Mouse (Mus musculus) heart, embryonic 12.5 days (tissue): ENCODE measurements around the gene Oas1c. TPM values are rescaled to one million over a fixed set of nuclear protein-coding genes. Genes with fewer than 3 reads are reported as not detected.
"Not testable (repeated sequence)": the region's sequence is repeated elsewhere in the genome, so short reads cannot be mapped to it uniquely, and the experiment has no call there.

Experiments
- ATAC-seq: fragments of 200-750 bp; cut with Nextera tagmentation; 2 replicates; pipeline ENCODE4 v1.8.0; 2017; ENCODE audit warnings: moderate TSS enrichment, moderate library complexity; ENCODE audit not compliant: insufficient number of reproducible peaks, low FRiP score
- H3K27ac ChIP-seq: fragments of 300-500 bp; sonication (generic); 2 replicates; pipeline ENCODE4 v1.5.1; 2016; ENCODE audit warnings: mild to moderate bottlenecking, moderate library complexity; ENCODE audit not compliant: poor library complexity, severe bottlenecking
- H3K27me3 ChIP-seq: fragments of 300-500 bp; sonication (generic); replicated peaks from 2 replicates; pipeline ENCODE4 v1.6.1; 2016; ENCODE audit warnings: mild to moderate bottlenecking, moderate library complexity
- H3K36me3 ChIP-seq: fragments of 300-500 bp; sonication (generic); 2 replicates; pipeline ENCODE4 v1.6.1; 2016; ENCODE audit warnings: mild to moderate bottlenecking, moderate library complexity
- H3K4me1 ChIP-seq: fragments of 300-500 bp; sonication (generic); replicated peaks from 2 replicates; pipeline ENCODE4 v1.6.1; 2016; ENCODE audit warnings: mild to moderate bottlenecking
- H3K4me2 ChIP-seq: fragments of 300-500 bp; sonication (generic); 2 replicates; pipeline ENCODE4 v1.6.1; 2016; ENCODE audit warnings: mild to moderate bottlenecking, moderate library complexity
- H3K4me3 ChIP-seq: fragments of 300-500 bp; sonication (generic); 2 replicates; pipeline ENCODE4 v1.5.1; 2016; ENCODE audit warnings: mild to moderate bottlenecking
- H3K9ac ChIP-seq: fragments of 300-500 bp; sonication (generic); 2 replicates; pipeline ENCODE4 v1.6.1; 2016; ENCODE audit warnings: mild to moderate bottlenecking, moderate library complexity
- H3K9me3 ChIP-seq: fragments of 300-500 bp; sonication (generic); replicated peaks from 2 replicates; pipeline ENCODE4 v1.6.1; 2016; ENCODE audit warnings: mild to moderate bottlenecking, moderate library complexity
- WGBS: fragments of 180-500 bp; shearing (Covaris S2); methylation state at CpG from one replicate; pipeline ENCODE4 v1.1.7; 2016; 5-methylcytosine and 5-hydroxymethylcytosine counted together
- polyA plus RNA-seq: library from polyadenylated mRNA; unstranded; fragments of >200 nt; fragmentation: Nextera tagmentation; extraction: Ambion mirVana; gene quantifications from 2 replicates; pipeline ENCODE4 v1.2.1, GENCODE M21; 2016

Gene Oas1c
- polyA plus RNA-seq, 1 experiment from 2014 or later: 0.19 TPM

DNA sequence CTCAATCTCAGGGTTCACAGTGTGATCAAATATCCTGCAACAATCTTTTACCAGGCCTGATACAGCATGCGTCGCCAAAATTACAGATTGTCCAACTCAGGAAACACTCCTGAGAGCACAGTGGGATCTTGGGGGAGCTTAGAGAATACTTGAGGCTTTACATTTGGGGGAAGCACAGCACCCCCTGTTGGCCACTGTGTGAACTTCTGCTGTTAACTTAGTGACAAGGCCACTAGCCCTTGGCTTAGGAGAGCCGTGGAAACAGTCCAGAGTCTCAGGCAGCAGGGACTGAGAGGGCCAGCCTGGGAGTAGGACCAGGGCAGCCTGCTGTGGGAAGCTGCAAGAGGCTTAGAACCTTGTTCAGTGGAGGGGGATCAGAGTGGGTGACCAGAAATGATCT, 3.6 kb upstream of the Oas1c start:
- H3K9me3 ChIP-seq: peaks cover 18% of the 10 kb centered on the region; the same call in 1 of the 2 replicates
- no peaks in the 10 kb centered on the region; the same call in 1 of the 2 replicates for H3K4me1 ChIP-seq
- no peak overlapping the region for H3K4me2 ChIP-seq
- 65% methylated on average over 3 of the region's 3 CpGs for WGBS
- no peaks in the 10 kb centered on the region for H3K36me3 ChIP-seq
- no peak overlapping the region for H3K9ac ChIP-seq
- no peak for ATAC-seq
- H3K27me3 ChIP-seq: no peaks in the 10 kb centered on the region
- H3K4me3 ChIP-seq: no peak overlapping the region
- H3K27ac ChIP-seq: no peak overlapping the region

DNA sequence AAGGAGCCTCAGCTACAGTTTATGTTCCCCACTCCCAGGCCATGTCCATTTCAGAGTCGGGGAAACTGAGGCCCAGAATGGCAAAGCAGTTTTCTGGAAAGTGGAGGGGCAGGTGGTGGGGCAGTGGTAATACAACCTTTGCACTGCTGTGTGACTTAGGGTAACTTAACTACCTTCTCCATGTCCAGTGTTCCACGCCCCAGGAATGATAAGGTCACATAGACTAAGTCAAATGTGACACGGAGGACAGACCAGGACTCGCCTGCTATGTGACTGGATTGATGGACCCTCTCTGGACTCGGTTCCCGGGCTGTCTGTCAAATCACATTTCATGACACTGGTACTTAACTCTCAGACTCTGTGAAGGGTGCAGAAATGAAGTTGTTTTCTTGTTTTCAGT, 709 bp upstream of the Oas1c start:
- no peaks in the 10 kb centered on the region; the same call in 1 of the 2 replicates for H3K4me1 ChIP-seq
- H3K27me3 ChIP-seq: no peaks in the 10 kb centered on the region
- 67% methylated on average over 6 of the region's 6 CpGs for WGBS

DNA sequence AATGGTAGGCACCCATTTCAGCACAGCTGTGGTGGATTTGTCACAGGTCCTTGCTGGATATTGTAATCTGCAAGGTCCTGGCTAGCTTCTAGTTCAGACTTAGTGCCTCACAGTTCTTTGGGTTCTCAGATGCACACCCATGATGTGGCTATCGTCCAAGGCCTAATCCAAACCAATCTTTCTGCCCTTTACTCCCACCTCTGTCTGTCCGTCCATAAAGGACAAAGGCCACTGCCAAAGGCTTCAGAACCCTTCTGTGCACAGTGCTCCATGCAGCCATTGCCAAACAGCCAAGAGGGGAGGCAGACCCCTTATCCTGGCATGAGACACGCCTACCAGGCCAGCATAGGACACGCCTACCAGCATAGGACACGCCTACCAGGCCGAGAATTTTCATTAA, 3.1 kb downstream of the Oas1c start:
- no peak overlapping the region for H3K4me2 ChIP-seq
- H3K4me1 ChIP-seq: no peaks in the 10 kb centered on the region; the same call in 1 of the 2 replicates
- no peak overlapping the region for H3K27ac ChIP-seq
- H3K36me3 ChIP-seq: no peaks in the 10 kb centered on the region
- no peak overlapping the region for H3K4me3 ChIP-seq
- H3K9me3 ChIP-seq: no peaks in the 10 kb centered on the region
- peaks cover 9% of the 10 kb centered on the region for H3K27me3 ChIP-seq
- ATAC-seq: no peak
- WGBS: 43% methylated on average over 6 of the region's 6 CpGs
- no peak overlapping the region for H3K9ac ChIP-seq

More for the DNA sequence above, 709 bp upstream of the Oas1c start:
- Histone ChIP-seq H3K4me3 (peak overlapping the region; percentile 43), H3K27ac (no peak overlapping the region), H3K4me2 (peak overlapping the region; percentile 73), H3K9ac (no peak overlapping the region), H3K9me3 (no peaks in the 10 kb centered on the region), H3K36me3 (no peaks in the 10 kb centered on the region)
- no peak for ATAC-seq

DNA sequence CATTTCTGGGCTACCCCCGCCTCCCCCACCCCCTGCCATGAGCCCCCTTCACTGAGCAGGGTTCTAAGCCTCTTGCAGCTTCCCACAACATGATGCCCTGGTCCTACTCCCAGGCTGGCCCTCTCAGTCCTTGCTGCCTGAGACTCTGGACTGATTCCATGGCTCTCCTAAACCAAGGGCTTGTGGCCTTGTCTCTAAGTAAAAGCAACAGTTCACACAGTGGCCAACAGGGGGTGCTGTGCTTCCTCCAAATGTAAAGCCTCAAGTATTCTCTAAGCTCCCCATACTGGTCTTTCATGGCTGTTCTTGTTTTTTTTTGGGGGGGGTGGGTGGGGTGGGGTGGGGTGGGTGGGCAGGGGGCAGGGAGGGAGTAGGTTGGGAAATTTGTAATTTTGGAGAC, 5.9 kb downstream of the Oas1c start:
- H3K9me3 ChIP-seq: no peaks in the 10 kb centered on the region
- H3K27ac ChIP-seq: no peak overlapping the region
- no peaks in the 10 kb centered on the region for H3K4me1 ChIP-seq
- H3K4me2 ChIP-seq: no peak overlapping the region
- peaks cover 30% of the 10 kb centered on the region for H3K27me3 ChIP-seq
- no peak for ATAC-seq
- H3K4me3 ChIP-seq: no peak overlapping the region
- 91% methylated on average over 1 of the region's 1 CpGs for WGBS
- H3K36me3 ChIP-seq: no peaks in the 10 kb centered on the region
- H3K9ac ChIP-seq: no peak overlapping the region

DNA sequence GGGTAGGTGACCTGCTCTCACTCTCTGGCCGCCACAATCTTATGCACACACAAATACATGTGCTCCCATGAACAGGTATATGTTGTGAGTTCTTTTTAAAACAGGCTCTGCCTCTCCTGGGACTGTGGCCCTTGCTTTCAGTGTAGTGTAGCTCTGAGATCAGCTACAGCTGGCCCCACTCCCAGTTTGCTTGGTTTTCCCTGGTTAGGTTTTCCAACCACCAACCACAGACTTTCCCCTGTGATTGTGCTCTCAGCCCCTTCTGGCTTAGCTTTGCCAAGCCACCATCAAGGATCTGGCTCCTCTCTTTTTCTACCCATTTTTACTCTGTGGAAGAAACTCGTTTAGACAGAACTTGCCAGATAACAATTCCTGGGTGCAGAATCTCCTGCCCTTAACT, 8.7 kb downstream of the Oas1c start:
- no peak for ATAC-seq
- Histone ChIP-seq H3K9ac (no peak overlapping the region), H3K27me3 (peaks cover 50% of the 10 kb centered on the region), H3K4me3 (no peak overlapping the region), H3K4me1 (no peaks in the 10 kb centered on the region), H3K4me2 (no peak overlapping the region), H3K27ac (no peak overlapping the region), H3K36me3 (no peaks in the 10 kb centered on the region), H3K9me3 (no peaks in the 10 kb centered on the region)
- 59% methylated on average over 2 of the region's 2 CpGs for WGBS

DNA sequence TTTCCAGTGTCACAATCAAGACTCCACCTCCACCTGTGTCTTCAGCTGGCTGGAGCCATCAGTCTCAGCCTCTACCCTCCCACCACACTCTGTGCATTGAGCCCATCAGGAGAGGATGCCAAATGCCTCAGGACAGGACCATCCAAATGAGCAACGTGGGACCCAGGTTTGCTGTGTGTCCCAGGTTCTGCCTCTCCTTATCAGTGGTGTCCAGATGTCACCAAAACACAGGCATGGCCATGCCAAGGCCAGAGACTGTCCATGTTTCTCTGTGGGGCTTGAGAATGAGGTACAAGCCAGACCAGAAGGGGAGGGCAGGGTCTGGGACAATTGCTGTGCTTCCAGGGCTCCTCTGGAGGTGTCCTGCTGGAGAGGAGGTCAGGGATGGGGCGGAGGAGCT, 13.4 kb downstream of the Oas1c start:
- H3K9ac ChIP-seq, H3K4me3 ChIP-seq, H3K9me3 ChIP-seq, H3K27ac ChIP-seq, H3K36me3 ChIP-seq, ATAC-seq, H3K4me2 ChIP-seq, H3K4me1 ChIP-seq: not testable (repeated sequence)
- peaks cover 47% of the 10 kb centered on the region for H3K27me3 ChIP-seq
- WGBS: 73% methylated on average over 2 of the region's 2 CpGs

DNA sequence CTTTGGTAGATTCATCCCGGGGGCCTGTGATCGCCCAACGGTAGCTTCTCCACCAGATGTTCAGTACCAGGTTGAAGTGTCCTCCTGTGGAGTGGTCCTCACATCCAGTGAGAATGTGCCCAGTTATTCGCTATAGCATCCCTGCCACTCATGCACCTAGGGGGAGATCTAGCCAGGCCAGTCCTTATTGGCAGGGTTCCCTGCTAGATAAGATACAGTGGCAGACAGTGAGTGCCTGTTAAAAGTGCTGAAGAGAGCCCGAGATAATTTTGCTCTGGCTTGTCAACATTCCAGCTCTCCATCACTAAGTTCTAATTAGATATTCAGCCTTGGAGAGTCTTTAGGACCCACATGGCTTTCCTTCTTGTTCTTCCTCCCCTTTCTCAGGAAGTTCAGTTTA, 14.2 kb downstream of the Oas1c start:
- not testable (repeated sequence) for H3K4me1 ChIP-seq, H3K9me3 ChIP-seq, H3K27ac ChIP-seq, H3K4me2 ChIP-seq, ATAC-seq, H3K36me3 ChIP-seq, H3K9ac ChIP-seq, H3K4me3 ChIP-seq
- WGBS: 43% methylated on average over 5 of the region's 5 CpGs
- H3K27me3 ChIP-seq: peaks cover 39% of the 10 kb centered on the region

DNA sequence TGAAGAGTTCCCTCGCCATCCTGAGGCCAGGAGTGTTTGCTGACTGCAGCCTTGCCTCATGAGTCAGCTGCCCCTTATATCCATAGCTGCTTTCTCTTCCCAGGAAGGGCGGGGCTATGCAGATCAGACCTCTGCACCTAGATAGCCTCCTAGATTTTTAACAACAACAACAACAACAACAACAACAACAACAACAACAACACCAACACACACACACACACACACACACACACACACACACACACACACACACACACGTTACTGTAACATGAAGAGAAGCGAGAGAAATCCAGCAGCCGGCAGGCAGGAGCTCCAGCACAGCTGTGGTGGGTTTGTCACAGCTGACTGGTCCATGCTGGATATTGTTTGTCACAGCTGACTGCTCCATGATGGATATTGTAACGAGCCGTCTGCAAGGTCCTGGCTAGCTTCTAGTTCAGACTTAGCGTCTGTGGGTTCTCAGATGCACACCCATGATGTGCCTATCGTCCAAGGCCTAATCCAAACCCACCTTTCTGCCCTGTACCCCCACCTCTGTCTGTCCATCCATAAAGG, 16.8 kb downstream of the Oas1c start, which contains the start of gene Oas1e:
Gene Oas1e, minus strand, starts transcription at position 51 of the 555 bp plus-strand sequence.
- H3K4me1 ChIP-seq, H3K36me3 ChIP-seq, ATAC-seq, H3K4me3 ChIP-seq, H3K4me2 ChIP-seq, H3K9me3 ChIP-seq, H3K9ac ChIP-seq, H3K27ac ChIP-seq: not testable (repeated sequence)
- H3K27me3 ChIP-seq: peaks cover 31% of the 10 kb centered on the region
- WGBS: 68% methylated on average over 9 of the region's 9 CpGs

DNA sequence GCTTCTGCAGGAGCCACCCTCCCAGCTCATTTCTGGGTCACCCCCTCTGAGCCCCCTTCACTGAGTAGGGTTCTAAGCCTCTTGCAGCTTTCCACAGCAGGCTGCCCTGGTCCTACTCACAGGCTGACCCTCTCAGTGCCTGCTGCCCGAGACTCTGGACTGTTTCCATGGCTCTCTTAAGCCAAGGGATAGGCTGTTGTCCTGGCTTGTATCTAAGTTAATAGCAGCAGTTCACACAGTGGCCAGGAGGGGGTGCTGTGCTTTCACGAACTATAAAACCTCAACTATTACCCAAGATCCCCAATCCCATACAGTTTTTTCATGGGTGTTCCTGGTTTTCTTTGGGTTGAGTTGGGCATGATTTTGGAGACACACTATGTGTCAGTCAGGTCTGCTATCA, 19.3 kb downstream of the Oas1c start:
- no peak overlapping the region for H3K4me3 ChIP-seq
- no peak overlapping the region for H3K9ac ChIP-seq
- H3K4me2 ChIP-seq: no peak overlapping the region
- ATAC-seq: no peak
- WGBS: 31% methylated on average over 2 of the region's 2 CpGs
- H3K9me3 ChIP-seq: no peaks in the 10 kb centered on the region; the same call in 1 of the 2 replicates
- no peaks in the 10 kb centered on the region for H3K4me1 ChIP-seq
- H3K36me3 ChIP-seq: no peaks in the 10 kb centered on the region
- H3K27me3 ChIP-seq: peaks cover 33% of the 10 kb centered on the region
- H3K27ac ChIP-seq: no peak overlapping the region

DNA sequence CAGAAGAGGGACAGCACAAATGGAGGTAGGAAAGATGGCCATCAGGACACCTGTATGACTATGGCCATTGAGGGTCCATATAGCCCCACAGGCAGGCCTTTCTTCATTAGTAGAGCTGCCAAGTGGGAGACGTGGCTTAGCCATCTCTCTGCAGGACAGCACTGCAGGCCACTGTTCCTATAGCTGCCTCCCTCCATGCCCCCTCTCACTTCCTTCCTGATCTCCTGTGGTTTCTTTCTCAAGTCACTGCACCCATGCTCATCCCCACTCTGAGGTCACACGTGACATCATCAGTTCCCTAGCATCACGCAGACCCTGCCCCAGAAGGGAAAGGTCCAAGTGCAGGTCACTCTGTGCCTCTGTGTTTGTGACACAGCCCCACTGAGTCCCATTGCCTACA, 25.3 kb downstream of the Oas1c start:
- H3K27ac ChIP-seq: no peak overlapping the region
- peaks cover 25% of the 10 kb centered on the region for H3K27me3 ChIP-seq
- no peak for ATAC-seq

DNA sequence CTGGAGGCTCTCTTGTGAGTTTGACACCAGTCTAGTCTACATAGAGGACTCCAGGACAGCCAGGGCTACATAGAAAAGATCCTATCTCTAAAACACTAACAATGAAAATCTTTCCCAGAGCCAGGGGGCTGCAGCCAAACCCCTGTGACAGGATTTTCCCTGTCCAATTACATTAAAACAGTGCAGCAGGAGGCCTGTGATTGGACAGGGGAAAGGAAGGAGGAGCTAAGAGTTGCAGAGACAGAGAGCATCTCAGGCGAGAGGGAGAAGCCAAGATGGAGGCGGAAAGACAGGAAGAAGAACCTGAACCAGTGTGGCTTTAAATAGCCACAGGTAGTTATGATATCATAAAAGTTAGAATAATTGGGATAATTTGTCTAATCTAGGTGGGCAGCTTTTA, 29.9 kb downstream of the Oas1c start:
- ATAC-seq: no peak
- H3K27ac ChIP-seq: no peak overlapping the region
- H3K4me1 ChIP-seq: peaks cover 21% of the 10 kb centered on the region
- H3K4me2 ChIP-seq: no peak overlapping the region
- no peaks in the 10 kb centered on the region for H3K36me3 ChIP-seq
- H3K9me3 ChIP-seq: 0 out of 2 replicates have a peak, but pooled peaks cover 4% of the 10 kb centered on the region
- H3K27me3 ChIP-seq: peaks cover 7% of the 10 kb centered on the region; the same call in 1 of the 2 replicates
- 77% methylated on average over 2 of the region's 2 CpGs for WGBS
- H3K4me3 ChIP-seq: no peak overlapping the region
- H3K9ac ChIP-seq: no peak overlapping the region

More for the DNA sequence above, 25.3 kb downstream of the Oas1c start:
- Histone ChIP-seq H3K36me3 (no peaks in the 10 kb centered on the region), H3K4me2 (no peak overlapping the region), H3K9ac (no peak overlapping the region), H3K9me3 (peaks cover 4% of the 10 kb centered on the region; the same call in 1 of the 2 replicates), H3K4me1 (no peaks in the 10 kb centered on the region), H3K4me3 (no peak overlapping the region)
- WGBS: 58% methylated on average over 3 of the region's 3 CpGs

DNA sequence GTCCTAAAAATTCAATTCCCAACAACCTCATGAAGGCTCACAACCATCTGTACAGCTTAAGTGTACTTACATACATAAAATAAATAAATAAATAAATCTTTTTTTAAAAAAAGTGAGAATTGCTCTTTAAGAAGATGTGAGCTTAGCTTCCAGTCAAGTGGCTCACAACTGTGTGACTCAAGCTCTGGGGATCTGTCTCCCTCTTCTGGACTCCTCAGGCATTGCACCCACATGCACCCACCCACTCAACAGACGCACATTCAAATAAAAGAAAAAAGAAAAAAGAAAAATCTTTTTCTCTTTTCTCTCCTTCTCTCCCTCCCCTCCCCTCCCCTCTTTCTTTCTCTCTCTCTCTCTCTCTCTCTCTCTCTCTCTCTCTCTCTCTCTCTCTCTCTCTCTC, 30.7 kb downstream of the Oas1c start:
- H3K27ac ChIP-seq: no peak overlapping the region
- no peak overlapping the region for H3K4me2 ChIP-seq
- peaks cover 24% of the 10 kb centered on the region for H3K4me1 ChIP-seq
- 0 out of 2 replicates have a peak, but pooled peaks cover 4% of the 10 kb centered on the region for H3K9me3 ChIP-seq
- no peak overlapping the region for H3K9ac ChIP-seq
- 94% methylated on average over 1 of the region's 1 CpGs for WGBS
- ATAC-seq: no peak
- no peak overlapping the region for H3K4me3 ChIP-seq
- H3K27me3 ChIP-seq: 0 out of 2 replicates have a peak, but pooled peaks cover 3% of the 10 kb centered on the region
- H3K36me3 ChIP-seq: no peaks in the 10 kb centered on the region
